ENCODE assay signal across 10 mouse cellular contexts in the genomic region with DNA sequence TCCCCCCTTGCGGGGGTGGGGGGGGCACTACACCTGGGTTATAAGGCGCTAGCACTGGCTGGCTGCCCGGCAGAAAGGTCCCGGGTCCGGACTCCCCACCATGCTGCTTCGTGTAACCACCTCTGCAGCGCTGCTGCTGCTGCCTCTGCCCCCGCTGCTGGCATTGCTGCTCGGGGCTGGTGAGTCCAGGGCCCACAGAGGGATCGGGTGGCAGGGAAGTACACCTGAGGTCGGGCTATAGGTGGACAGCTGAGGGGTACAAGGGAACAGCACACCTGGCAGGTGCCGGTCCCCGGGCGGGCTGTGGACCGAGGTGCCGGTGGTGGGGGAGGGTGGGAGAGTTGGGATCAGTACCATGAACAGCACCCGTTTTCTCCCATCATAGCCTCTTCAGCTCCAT. TPM values are rescaled to one million over a fixed set of nuclear protein-coding genes. Genes with fewer than 3 reads are reported as not detected.
A peak's percentile ranks its signal among the peaks of the same experiment; 100 is the strongest.
DNase-seq lines count a peak whose midpoint lies in the region; ATAC-seq and TF ChIP-seq lines count a peak whose summit lies in the region.
"Had no signal": no experiment of that assay in that cellular context is flagged by ENCODE, and none has a peak within 500 bp of the region (broad histone marks: within the 10 kb centered on the region; RNA-seq: fewer than 3 reads in every experiment).

A gene (plus strand): TSS at position 96 of the 400 bp plus-strand sequence.

- H3K9ac ChIP-seq in ES-E14 (ENCODE audit: insufficient read depth, low read depth, low read length, poor library complexity, severe bottlenecking): no peak within 1 kb of the TSS
- no peak within 1 kb of the TSS for H3K9ac ChIP-seq in hindbrain, embryonic 11.5 days (ENCODE audit: low read depth, low read length)

- peaks cover 33% of the 10 kb centered on the region for H3K27me3 ChIP-seq in E14TG2a.4 (ENCODE audit: insufficient read depth, low read length)
- H3K27me3 ChIP-seq in hindbrain, embryonic 11.5 days (ENCODE audit: control insufficient read depth, insufficient read depth, low read length): peaks cover 7% of the 10 kb centered on the region
- H3K27me3 ChIP-seq in midbrain, embryonic 10.5 days (ENCODE audit: low read depth, poor library complexity, severe bottlenecking): peaks cover 25% of the 10 kb centered on the region
- H3K27me3 ChIP-seq: Patski had no signal

- 6% methylated on average over 17 of the region's 17 CpGs for WGBS in hindbrain, embryonic 11.5 days
- WGBS in midbrain, embryonic 10.5 days: 4% methylated on average over 17 of the region's 17 CpGs

- peak within 1 kb of the TSS; percentile 73 for H3K4me3 ChIP-seq in E14TG2a.4 (replicated peaks; ENCODE audit: low read length)
- peak within 1 kb of the TSS; percentile 46 to 62 for H3K4me3 ChIP-seq in ES-E14 (ENCODE audit: insufficient read depth in 1 of 2, low read depth in 1 of 2, low read length in 2 of 2, poor library complexity in 1 of 2, severe bottlenecking in 1 of 2)
- H3K4me3 ChIP-seq in hindbrain, embryonic 11.5 days (ENCODE audit: low read depth, low read length): no peak within 1 kb of the TSS; the same call in 1 of the 2 replicates
- peak within 1 kb of the TSS; percentile 12 for H3K4me3 ChIP-seq in midbrain, embryonic 10.5 days

- H3K36me3 ChIP-seq in E14TG2a.4 (ENCODE audit: insufficient read depth, low read length): peaks cover 40% of the 10 kb centered on the region
- H3K36me3 ChIP-seq in ES-E14 (ENCODE audit: control insufficient read depth, insufficient read depth, low read length, poor library complexity, severe bottlenecking): peaks cover 18% of the 10 kb centered on the region
- no peaks in the 10 kb centered on the region for H3K36me3 ChIP-seq in hindbrain, embryonic 11.5 days (ENCODE audit: control insufficient read depth, insufficient read depth, low read length)
- peaks cover 66% of the 10 kb centered on the region for H3K36me3 ChIP-seq in midbrain, embryonic 10.5 days

- H3K4me1 ChIP-seq in E14TG2a.4 (replicated peaks; ENCODE audit: low read depth, low read length) (peaks cover 58% of the 10 kb centered on the region), ES-E14 (ENCODE audit: control insufficient read depth in 2 of 2, insufficient read depth in 2 of 2, low read length in 2 of 2, poor library complexity in 1 of 2) (peaks cover 0 to 10% of the 10 kb centered on the region in 2 experiments; a peak in 2 of 4 replicates)
- H3K4me1 ChIP-seq in hindbrain, embryonic 11.5 days (replicated peaks; ENCODE audit: control insufficient read depth, insufficient read depth, low read length): no peaks in the 10 kb centered on the region
- peaks cover 11% of the 10 kb centered on the region for H3K4me1 ChIP-seq in midbrain, embryonic 10.5 days

- no peak for ATAC-seq in hindbrain, embryonic 11.5 days (ENCODE audit: low FRiP score)
- ATAC-seq: Patski had no signal

- TF ChIP-seq CTCF in E14TG2a.4 (conservative IDR thresholded peaks at IDR 0.05; ENCODE audit: low read length): no peak

- DNase-seq in ES-E14 (ENCODE audit: low read depth, low spot score): no peak
- DNase-seq in hindbrain, embryonic 11.5 days (ENCODE audit: low spot score): no peak
- DNase-seq in midbrain, embryonic 10.5 days (ENCODE audit: low spot score): no peak
- no peak for DNase-seq in layer of hippocampus, adult 18-20 months (ENCODE audit: low spot score in 2 of 2)
- DNase-seq in layer of hippocampus, postnatal 10 days (ENCODE audit: low spot score in 2 of 2): no peak
- DNase-seq in thymus, postnatal 36 days: no peak
- DNase-seq in c-Kit-positive CD71-positive TER-119-positive erythroid progenitor cells, embryonic 14.5 days (ENCODE audit: low spot score): no peak
- DNase-seq: lung, adult 2 months had no signal

- in situ Hi-C loops in ES-E14 (cut with MboI; ENCODE audit: low sequenced_read_pairs in 2 of 2, unreplicated experiment in 2 of 2): no loop called here

- no peaks in the 10 kb centered on the region for H3K9me3 ChIP-seq in E14TG2a.4 (ENCODE audit: low read length)
- no peaks in the 10 kb centered on the region for H3K9me3 ChIP-seq in ES-E14 (ENCODE audit: control insufficient read depth, insufficient read depth, low read depth, low read length)
- H3K9me3 ChIP-seq in hindbrain, embryonic 11.5 days (ENCODE audit: control insufficient read depth, low read length): no peaks in the 10 kb centered on the region
- H3K9me3 ChIP-seq in midbrain, embryonic 10.5 days (replicated peaks): no peaks in the 10 kb centered on the region

- H3K4me2 ChIP-seq in hindbrain, embryonic 11.5 days (replicated peaks; ENCODE audit: low read depth, low read length): peak within 1 kb of the TSS; percentile 26

- no peak within 1 kb of the TSS for H3K27ac ChIP-seq in ES-E14 (ENCODE audit: insufficient read depth, low read depth, low read length, poor library complexity, severe bottlenecking)
- no peak within 1 kb of the TSS for H3K27ac ChIP-seq in hindbrain, embryonic 11.5 days (ENCODE audit: low read depth, low read length)
- no peak within 1 kb of the TSS for H3K27ac ChIP-seq in midbrain, embryonic 10.5 days (replicated peaks)

TF ChIP-seq in ES-E14, 5 proteins besides CTCF, POLR2A, EP300 and RAD21:
- no peak for TF ChIP-seq MAFK (IDR thresholded peaks at IDR 0.05; ENCODE audit: insufficient read depth, low read depth, low read length)
- TF ChIP-seq ZNF384 (IDR thresholded peaks at IDR 0.05; ENCODE audit: low read depth, low read length): no peak
- no peak for TF ChIP-seq ZC3H11A (IDR thresholded peaks at IDR 0.05; ENCODE audit: borderline replicate concordance, low read depth, low read length)
- no peak for TF ChIP-seq HCFC1 (IDR thresholded peaks at IDR 0.05; ENCODE audit: borderline replicate concordance, insufficient read depth, low read length)
- TF ChIP-seq CHD2 (IDR thresholded peaks at IDR 0.05; ENCODE audit: low read depth, low read length): no peak

RNA-seq across cellular contexts. Expression of the gene that starts here (rescaled TPM):
- not detected in 2 replicates for total RNA-seq in ES-E14 (2012; rRNA removed)
- polyA plus RNA-seq in hindbrain, embryonic 11.5 days (2014; fragmentation: Nextera tagmentation; extraction: Ambion mirVana): 0.97 and 1.2 TPM in 2 replicates
- polyA plus RNA-seq in midbrain, embryonic 10.5 days (2016; fragmentation: Nextera tagmentation; extraction: Ambion mirVana): 0.20 TPM in 1 of 2 replicates, not detected in the other
- total RNA-seq in layer of hippocampus, adult 18-20 months (2021): under 1 TPM; 0.30 to 0.63 TPM
- total RNA-seq in layer of hippocampus, postnatal 10 days (2021): under 1 TPM; 0.46 to 0.54 TPM
- polyA plus RNA-seq: lung, adult 2 months; Patski had no signal
